Mouse (Mus musculus): ENCODE measurements around the gene Spon2.

- TF ChIP-seq CTCF (IDR thresholded peaks at IDR 0.05; ENCODE audit: control insufficient read depth, insufficient read depth, insufficient replicate concordance, low read depth, low read length): no peak
- TF ChIP-seq POLR2A (IDR thresholded peaks at IDR 0.05; ENCODE audit: control insufficient read depth, low read depth, low read length): no peak
Observed at GRCm38 (mm10) chr5:33195246-33195852, 22.9 kb downstream of the Spon2 start.
